Mouse (Mus musculus) CH12.LX (cell line): ENCODE data around the gene Gpr3.

Experiments used
- MAFK ChIP-seq: IDR thresholded peaks from 2 replicates; pipeline ENCODE4 v1.6.1; 2011; ENCODE audit warnings: low read length, improper control_type of control experiment; ENCODE audit not compliant: insufficient replicate concordance
- MEF2A ChIP-seq: IDR thresholded peaks from 2 replicates; pipeline ENCODE4 v1.6.1; 2014; ENCODE audit warnings: low read depth, mild to moderate bottlenecking, inconsistent platforms, low read length, improper control_type of control experiment, borderline replicate concordance

GRCm38 (mm10) chr4:133247806-133248449, 35.6 kb upstream of the Gpr3 start:
- TF ChIP-seq MEF2A (no peak), MAFK (no peak)
